Mouse (Mus musculus) forebrain, embryonic 13.5 days (tissue): Measurements from ENCODE around the gene Itsn1. TPM values are rescaled to one million over a fixed set of nuclear protein-coding genes. Genes with fewer than 3 reads are reported as not detected.

Experiments used
- ATAC-seq: fragments of 200-750 bp; cut with Nextera tagmentation; 2 replicates; pipeline ENCODE4 v1.8.0; 2017
- H3K27ac ChIP-seq: fragments of 300-500 bp; sonication (generic); 2 replicates; pipeline ENCODE4 v1.5.1; 2015; ENCODE audit warnings: inconsistent platforms, mild to moderate bottlenecking, moderate library complexity
- H3K27me3 ChIP-seq: fragments of 300-500 bp; sonication (generic); 2 replicates; pipeline ENCODE4 v1.6.1; 2015; ENCODE audit warnings: mild to moderate bottlenecking, inconsistent platforms
- H3K36me3 ChIP-seq: fragments of 300-500 bp; sonication (generic); 2 replicates; pipeline ENCODE4 v1.6.1; 2015; ENCODE audit warnings: mild to moderate bottlenecking, inconsistent platforms; ENCODE audit not compliant: poor library complexity, severe bottlenecking
- H3K4me1 ChIP-seq: fragments of 300-500 bp; sonication (generic); 2 replicates; pipeline ENCODE4 v1.6.1; 2015; ENCODE audit warnings: inconsistent platforms
- H3K4me2 ChIP-seq: fragments of 300-500 bp; sonication (generic); 2 replicates; pipeline ENCODE4 v1.6.1; 2015; ENCODE audit warnings: inconsistent platforms, mild to moderate bottlenecking, moderate library complexity
- H3K4me3 ChIP-seq: fragments of 300-500 bp; sonication (generic); 2 replicates; pipeline ENCODE4 v1.5.1; 2015; ENCODE audit warnings: mild to moderate bottlenecking, inconsistent platforms
- H3K9ac ChIP-seq: fragments of 300-500 bp; sonication (generic); 2 replicates; pipeline ENCODE4 v1.6.1; 2015; ENCODE audit warnings: mild to moderate bottlenecking, inconsistent platforms
- H3K9me3 ChIP-seq: fragments of 300-500 bp; sonication (generic); replicated peaks from 2 replicates; pipeline ENCODE4 v1.6.1; 2016; ENCODE audit warnings: inconsistent platforms
- WGBS: fragments of 180-500 bp; shearing (Covaris S2); methylation state at CpG from one replicate; pipeline ENCODE4 v1.1.7; 2015; 5-methylcytosine and 5-hydroxymethylcytosine counted together
- polyA plus RNA-seq: library from polyadenylated mRNA; unstranded; fragments of >200 nt; fragmentation: Nextera tagmentation; extraction: Ambion mirVana; gene quantifications from 2 replicates; pipeline ENCODE4 v1.2.1, GENCODE M21; 2015

The Itsn1 gene
- polyA plus RNA-seq, 1 experiment from 2014 or later = 53.3 TPM

GRCm38 (mm10) chr16:91704603-91705340 is 24.3 kb upstream of the Itsn1 start:
- peaks cover 76% of the 10 kb centered on the region for H3K36me3 ChIP-seq
- H3K4me1 ChIP-seq = no peaks in the 10 kb centered on the region
- no peaks in the 10 kb centered on the region for H3K9me3 ChIP-seq
- H3K27me3 ChIP-seq = no peaks in the 10 kb centered on the region
- no peak for ATAC-seq
- H3K4me2 ChIP-seq = no peak overlapping the region
- no peak overlapping the region for H3K27ac ChIP-seq
- 91% methylated on average over 14 of the region's 14 CpGs for WGBS
- no peak overlapping the region for H3K9ac ChIP-seq
- no peak overlapping the region for H3K4me3 ChIP-seq

GRCm38 (mm10) chr16:91710241-91710640 is 18.8 kb upstream of the Itsn1 start:
- Histone ChIP-seq H3K4me1 (no peaks in the 10 kb centered on the region), H3K9me3 (no peaks in the 10 kb centered on the region), H3K4me2 (no peak overlapping the region), H3K9ac (no peak overlapping the region), H3K27me3 (no peaks in the 10 kb centered on the region), H3K36me3 (peaks cover 84% of the 10 kb centered on the region), H3K4me3 (no peak overlapping the region), H3K27ac (no peak overlapping the region)
- no peak for ATAC-seq
- 94% methylated on average over 7 of the region's 7 CpGs for WGBS

- Histone ChIP-seq H3K9me3 (no peaks in the 10 kb centered on the region), H3K36me3 (peaks cover 69% of the 10 kb centered on the region), H3K9ac (no peak overlapping the region), H3K4me1 (no peaks in the 10 kb centered on the region), H3K4me2 (no peak overlapping the region), H3K27me3 (no peaks in the 10 kb centered on the region), H3K4me3 (no peak overlapping the region), H3K27ac (no peak overlapping the region)
- WGBS = 89% methylated on average over 11 of the region's 11 CpGs
- no peak for ATAC-seq
Measured at GRCm38 (mm10) chr16:91716927-91717349, 12.1 kb upstream of the Itsn1 start.

GRCm38 (mm10) chr16:91717399-91717798 is 11.7 kb upstream of the Itsn1 start:
- no peak for ATAC-seq
- WGBS = 94% methylated on average over 4 of the region's 4 CpGs
- Histone ChIP-seq H3K4me3 (no peak overlapping the region), H3K36me3 (peaks cover 65% of the 10 kb centered on the region), H3K9ac (no peak overlapping the region), H3K27me3 (no peaks in the 10 kb centered on the region), H3K27ac (no peak overlapping the region), H3K4me2 (no peak overlapping the region), H3K9me3 (no peaks in the 10 kb centered on the region), H3K4me1 (no peaks in the 10 kb centered on the region)

- no peak overlapping the region for H3K4me2 ChIP-seq
- no peak overlapping the region for H3K4me3 ChIP-seq
- H3K4me1 ChIP-seq = peaks cover 18% of the 10 kb centered on the region
- H3K27ac ChIP-seq = no peak overlapping the region
- H3K9ac ChIP-seq = no peak overlapping the region
- WGBS = 33% methylated on average over 3 of the region's 3 CpGs
- no peak for ATAC-seq
- peaks cover 23% of the 10 kb centered on the region for H3K36me3 ChIP-seq
- no peaks in the 10 kb centered on the region for H3K27me3 ChIP-seq
- H3K9me3 ChIP-seq = no peaks in the 10 kb centered on the region
Measured at GRCm38 (mm10) chr16:91724247-91724646, 4.8 kb upstream of the Itsn1 start.

- peak overlapping the region; percentile 92 for H3K4me3 ChIP-seq
- no peaks in the 10 kb centered on the region for H3K27me3 ChIP-seq
- H3K4me2 ChIP-seq = peak overlapping the region; percentile 77
- 91% methylated on average over 15 of the region's 15 CpGs for WGBS
- no peaks in the 10 kb centered on the region for H3K9me3 ChIP-seq
- peaks cover 36% of the 10 kb centered on the region for H3K4me1 ChIP-seq
- no peak overlapping the region for H3K27ac ChIP-seq
- H3K36me3 ChIP-seq = peaks cover 7% of the 10 kb centered on the region; the same call in 1 of the 2 replicates
- ATAC-seq = no peak
- H3K9ac ChIP-seq = peak overlapping the region; percentile 79
Measured at GRCm38 (mm10) chr16:91727433-91727832, 1.6 kb upstream of the Itsn1 start.

GRCm38 (mm10) chr16:91728123-91729065 is 687 bp upstream of the Itsn1 start, which contains the start of gene Cryzl1:
Gene Cryzl1, minus strand, starts transcription at chr16:91728975.
- Histone ChIP-seq H3K36me3 (peaks cover 7% of the 10 kb centered on the region; the same call in 1 of the 2 replicates), H3K4me2 (peak within 1 kb of the TSS; percentile 77), H3K4me1 (peaks cover 39% of the 10 kb centered on the region), H3K4me3 (peak within 1 kb of the TSS; percentile 92), H3K9ac (peak within 1 kb of the TSS; percentile 99), H3K27me3 (no peaks in the 10 kb centered on the region), H3K27ac (peak within 1 kb of the TSS; percentile 94), H3K9me3 (no peaks in the 10 kb centered on the region)
- 1% methylated on average over 46 of the region's 46 CpGs for WGBS
- peak; percentile 95 for ATAC-seq

GRCm38 (mm10) chr16:91729821-91730441 is 850 bp downstream of the Itsn1 start:
- H3K4me3 ChIP-seq = peak overlapping the region; percentile 92
- no peaks in the 10 kb centered on the region for H3K9me3 ChIP-seq
- no peaks in the 10 kb centered on the region for H3K27me3 ChIP-seq
- no peak for ATAC-seq
- H3K4me1 ChIP-seq = peaks cover 49% of the 10 kb centered on the region
- WGBS = under 1% methylated on average over 28 of the region's 44 CpGs
- peak overlapping the region; percentile 94 for H3K27ac ChIP-seq
- H3K36me3 ChIP-seq = peaks cover under 1% of the 10 kb centered on the region; the same call in 1 of the 2 replicates
- H3K4me2 ChIP-seq = peak overlapping the region; percentile 77
- peak overlapping the region; percentile 99 for H3K9ac ChIP-seq

GRCm38 (mm10) chr16:91730446-91730845 is 1.4 kb downstream of the Itsn1 start:
- H3K4me1 ChIP-seq = peaks cover 54% of the 10 kb centered on the region
- H3K27me3 ChIP-seq = no peaks in the 10 kb centered on the region
- H3K27ac ChIP-seq = peak overlapping the region; percentile 94
- H3K36me3 ChIP-seq = no peaks in the 10 kb centered on the region
- H3K9me3 ChIP-seq = no peaks in the 10 kb centered on the region
- H3K4me3 ChIP-seq = peak overlapping the region; percentile 92
- WGBS = under 1% methylated on average over 11 of the region's 11 CpGs
- H3K4me2 ChIP-seq = peak overlapping the region; percentile 77
- ATAC-seq = no peak
- H3K9ac ChIP-seq = peak overlapping the region; percentile 99

- Histone ChIP-seq H3K27ac (no peak overlapping the region), H3K36me3 (no peaks in the 10 kb centered on the region), H3K9me3 (no peaks in the 10 kb centered on the region), H3K4me3 (no peak overlapping the region), H3K27me3 (no peaks in the 10 kb centered on the region), H3K4me1 (peaks cover 57% of the 10 kb centered on the region), H3K4me2 (no peak overlapping the region), H3K9ac (no peak overlapping the region)
- WGBS = 79% methylated on average over 2 of the region's 2 CpGs
- no peak for ATAC-seq
Measured at GRCm38 (mm10) chr16:91732816-91733215, 3.7 kb downstream of the Itsn1 start.

GRCm38 (mm10) chr16:91734771-91735170 is 5.7 kb downstream of the Itsn1 start:
- Histone ChIP-seq H3K27ac (no peak overlapping the region), H3K36me3 (no peaks in the 10 kb centered on the region), H3K9me3 (no peaks in the 10 kb centered on the region), H3K27me3 (no peaks in the 10 kb centered on the region), H3K4me1 (peaks cover 61% of the 10 kb centered on the region), H3K4me3 (no peak overlapping the region), H3K4me2 (no peak overlapping the region), H3K9ac (no peak overlapping the region)
- 67% methylated on average over 5 of the region's 5 CpGs for WGBS
- ATAC-seq = no peak
